Mouse (Mus musculus) Patski (cell line): ENCODE measurements at regions not wholly inside any gene's neighbourhood (a gene's known extent, or its start where the extent isn't known, plus 50 kb on each side); places are given as distances from the start of the nearest gene placed in this dataset.

Experiments
- ATAC-seq: fragments of 100-300 bp; one replicate; pipeline ENCODE4 v1.8.0; 2021
- CTCF ChIA-PET: fragments of 350-600 bp; sonication (Branson Sonifier 250); formaldehyde crosslinking; loops from one replicate; lab custom pipeline; 2022; ENCODE audit warnings: inconsistent platforms; lab: Charles Lee
- POLR2A ChIA-PET: fragments of 350-600 bp; sonication (Branson Sonifier 250); formaldehyde crosslinking; loops from one replicate; lab custom pipeline; 2022; ENCODE audit warnings: antibody characterized with exemption, inconsistent platforms; lab: Charles Lee
- DNase-seq: peaks from one replicate; pipeline ENCODE4 v3.0.0-alpha.2; 2011; ENCODE audit warnings: low read depth, low spot score
- H3K27me3 ChIP-seq: fragments of 371-371 bp; one replicate; pipeline ENCODE4 v1.5.1; 2021
- CTCF ChIP-seq: fragments of 100-300 bp; IDR thresholded peaks from one replicate; pipeline ENCODE4 v1.5.1; 2021
- in situ Hi-C: fragments of 300-500 bp; cut with MboI; formaldehyde crosslinking; loops from 3 replicates; pipeline ENCODE4 v1.11.1; 2018; ENCODE audit warnings: low pct_unique_long_range_greater_than_20kb, mixed read lengths

DNA sequence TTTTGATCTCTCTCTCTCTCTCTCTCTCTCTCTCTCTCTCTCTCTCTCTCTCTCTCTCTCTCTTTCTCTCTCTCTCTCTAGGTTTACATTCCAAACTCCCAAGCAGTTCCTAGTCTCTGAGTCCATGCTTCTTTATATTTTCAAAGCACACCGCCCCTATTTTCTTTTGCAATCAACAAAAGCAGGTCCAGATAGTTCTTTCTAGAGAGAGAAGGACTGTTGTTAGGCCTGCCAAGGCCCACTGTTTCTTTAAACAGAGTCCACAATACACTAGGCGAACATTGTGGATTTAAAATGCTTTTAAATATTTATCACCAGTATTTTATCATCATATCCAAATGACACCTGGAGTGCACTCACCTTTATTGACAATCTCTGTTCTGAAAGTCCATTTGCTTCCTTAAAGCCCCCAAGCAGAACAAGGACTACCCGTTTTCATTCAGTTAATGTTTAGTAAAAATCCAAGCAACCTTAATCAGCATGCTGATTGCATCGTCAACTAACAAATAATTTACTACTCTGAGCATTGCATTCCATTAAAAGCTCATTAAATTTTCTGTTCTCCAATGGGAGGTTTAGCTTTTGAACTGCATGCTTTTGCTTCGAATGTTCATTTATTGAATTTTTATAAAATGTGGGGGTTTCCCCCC is 157.7 kb upstream of the Tmem161b start:
- ChIA-PET POLR2A (no interaction called here), CTCF (interaction anchor here (1.1 kb wide), 1 partner anchor 18 kb away, joined by 3 read pairs; no protein-coding TSS in a partner anchor)
- H3K27me3 ChIP-seq, result peaks cover 3% of the 10 kb centered on the region
- in situ Hi-C loops, result no loop called here
- ATAC-seq (no peak), DNase-seq (no peak)
- TF ChIP-seq CTCF, result no peak

DNA sequence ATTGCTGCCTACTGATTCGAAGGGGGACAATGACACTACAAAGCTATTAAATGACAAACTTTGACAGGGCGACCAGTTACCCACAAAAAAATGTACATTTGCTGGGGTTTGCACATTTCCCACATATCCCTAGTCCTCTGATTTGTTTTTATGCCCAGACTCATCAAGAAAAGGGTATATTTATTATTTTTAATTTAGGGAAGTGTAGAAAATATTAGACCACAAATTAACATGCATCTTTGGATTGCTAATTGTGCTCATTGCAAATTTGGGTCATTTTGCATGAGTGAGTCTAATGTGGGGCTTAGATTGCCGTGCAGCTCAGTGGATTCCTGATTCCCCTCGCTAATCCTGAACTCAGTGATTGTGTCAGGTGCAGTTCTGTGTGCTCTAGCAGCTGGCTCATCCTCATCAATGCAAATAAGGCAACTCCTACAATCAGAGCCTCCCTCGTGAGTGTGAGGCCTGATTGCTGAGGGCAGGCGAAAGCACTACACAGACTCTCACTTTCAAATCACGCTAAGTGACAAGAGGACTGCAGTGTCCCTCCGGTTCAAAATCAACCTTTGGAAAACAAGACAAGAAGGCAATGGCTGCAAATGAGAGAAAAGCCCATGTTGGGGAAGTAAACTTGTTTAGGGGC is 156.7 kb upstream of the Tmem161b start:
- H3K27me3 ChIP-seq, result peaks cover 3% of the 10 kb centered on the region
- DNase-seq (no peak), ATAC-seq (no peak)
- POLR2A ChIA-PET, result no interaction called here
- in situ Hi-C loops, result no loop called here
- no peak for TF ChIP-seq CTCF
- CTCF ChIA-PET, result interaction anchor here (1.1 kb wide), 1 partner anchor 19 kb away, joined by 3 read pairs; no protein-coding TSS in a partner anchor

DNA sequence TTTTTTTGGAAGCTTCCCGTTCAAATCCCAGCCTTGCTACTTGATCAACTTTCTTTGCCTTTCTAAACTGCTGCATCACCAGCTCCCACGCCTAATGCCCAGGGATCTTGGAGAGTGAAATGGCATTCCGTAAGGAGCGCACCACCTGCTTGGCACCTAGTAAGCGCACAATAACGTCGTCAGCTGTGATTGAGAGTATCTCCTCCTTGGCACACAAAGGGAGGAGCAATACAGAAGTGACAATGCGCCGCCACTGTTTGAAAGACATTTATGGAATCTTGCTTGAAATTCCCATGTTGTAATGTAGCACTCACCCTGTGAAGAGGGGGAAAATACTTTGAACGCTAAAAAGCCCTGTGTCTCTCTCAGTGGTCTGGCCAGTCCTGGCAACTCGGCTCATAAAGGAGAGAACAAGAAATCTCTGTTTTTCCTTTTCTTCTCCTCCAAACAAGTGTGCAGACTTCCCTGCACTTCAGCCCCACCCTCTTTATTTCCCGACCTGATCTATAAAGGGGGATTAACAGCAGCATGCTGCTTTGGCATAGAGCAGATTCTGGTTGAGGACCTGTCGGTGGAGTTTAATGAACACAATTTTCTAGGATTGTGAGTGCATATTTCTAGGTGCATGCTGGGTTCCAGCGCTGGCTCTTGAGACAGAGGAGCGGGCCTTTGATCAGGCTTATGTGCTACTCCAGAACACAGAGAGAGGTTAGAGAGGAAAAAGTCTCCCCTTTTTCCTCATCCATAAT is 155.7 kb upstream of the Tmem161b start:
- POLR2A ChIA-PET, result no interaction called here
- CTCF ChIA-PET, result no interaction called here
- H3K27me3 ChIP-seq, result peaks cover 3% of the 10 kb centered on the region
- no peak for TF ChIP-seq CTCF
- in situ Hi-C loops, result no loop called here
- no peak for DNase-seq
- no peak for ATAC-seq

DNA sequence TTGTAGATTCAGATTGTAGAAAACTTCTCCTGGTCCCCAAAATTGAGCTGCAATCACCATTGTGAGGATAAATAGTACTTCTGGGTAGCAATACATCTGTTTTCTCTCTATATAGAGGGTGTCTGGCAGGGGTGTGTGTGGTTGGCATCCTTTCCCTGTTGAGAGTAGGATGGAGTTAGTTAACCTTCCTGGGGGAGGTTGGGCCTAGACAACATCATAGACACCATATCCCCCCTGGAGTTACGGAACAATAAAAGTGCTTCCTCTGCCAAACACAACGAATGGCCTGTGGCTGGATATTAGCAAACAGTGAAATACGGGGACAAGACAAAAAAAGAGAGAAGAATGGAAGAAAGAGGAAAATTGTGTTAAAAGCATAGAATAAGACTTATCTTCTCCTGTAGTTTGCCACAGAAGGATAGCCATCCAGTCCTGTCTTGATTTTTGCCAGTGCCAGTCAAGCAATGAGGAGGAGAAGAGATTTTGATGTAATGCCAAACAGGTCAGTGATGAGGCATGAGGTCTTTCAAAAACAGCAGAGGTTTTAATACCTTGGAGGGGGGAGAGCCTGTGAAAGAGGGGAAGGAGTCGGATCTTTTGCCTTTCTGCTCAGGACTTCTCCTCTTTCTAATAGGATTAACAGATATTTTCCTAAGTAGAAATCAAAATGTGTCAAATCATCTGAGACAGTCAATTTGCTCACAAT is 155.0 kb upstream of the Tmem161b start:
- no peak for TF ChIP-seq CTCF
- CTCF ChIA-PET, result no interaction called here
- ATAC-seq (no peak), DNase-seq (no peak)
- in situ Hi-C loops, result no loop called here
- peaks cover 3% of the 10 kb centered on the region for H3K27me3 ChIP-seq
- POLR2A ChIA-PET, result no interaction called here

DNA sequence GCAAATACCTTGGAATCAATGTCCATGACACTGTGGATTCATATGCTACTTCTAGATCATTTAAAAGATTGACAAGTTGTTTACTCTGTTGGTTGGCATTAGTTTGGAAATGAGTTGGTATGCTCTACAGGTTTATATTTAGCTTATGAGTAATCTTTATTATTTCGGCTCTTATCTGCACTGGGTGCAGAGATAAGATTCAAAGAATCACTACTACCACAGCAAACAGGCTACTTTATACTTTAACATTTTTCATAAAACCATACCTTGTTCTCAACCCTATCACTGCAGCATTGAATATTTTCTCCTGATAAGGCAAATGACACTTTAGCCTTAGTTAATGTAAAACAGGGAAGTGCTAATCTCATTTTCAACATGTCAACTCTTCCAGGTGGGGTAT is 153.7 kb upstream of the Tmem161b start:
- in situ Hi-C loops, result no loop called here
- ChIA-PET POLR2A (no interaction called here), CTCF (no interaction called here)
- no peak for DNase-seq
- no peak for ATAC-seq
- peaks cover 3% of the 10 kb centered on the region for H3K27me3 ChIP-seq
- no peak for TF ChIP-seq CTCF
